Mouse (Mus musculus): ENCODE measurements at regions not wholly inside any gene's neighbourhood (a gene's known extent, or its start where the extent isn't known, plus 50 kb on each side); places are given as distances from the start of the nearest gene placed in this dataset.

DNA sequence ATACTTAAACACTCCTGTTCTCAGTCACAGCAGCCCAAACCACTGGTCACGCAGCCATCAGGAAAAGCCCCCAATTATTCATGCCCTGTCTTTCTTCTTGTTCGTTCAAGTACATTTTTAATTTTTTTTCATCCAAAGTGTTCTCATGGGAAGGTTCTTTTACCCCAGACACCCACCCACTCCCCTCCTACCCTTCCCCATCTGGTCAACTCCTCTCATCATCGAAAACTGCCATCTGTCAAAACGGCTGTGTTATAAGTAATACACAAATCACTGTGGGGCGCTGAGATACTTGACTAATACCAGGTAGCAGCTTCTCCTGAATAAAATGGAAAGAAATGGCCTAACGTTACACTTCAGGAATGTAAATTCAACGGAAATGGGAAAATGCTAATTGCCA is 573.1 kb upstream of the Gm10131 start:
- TF ChIP-seq CTCF (IDR thresholded peaks at IDR 0.05; ENCODE audit: borderline replicate concordance, insufficient read depth, low read depth, low read length) (no peak), POLR2A (IDR thresholded peaks at IDR 0.05; ENCODE audit: borderline replicate concordance, insufficient read depth, low read length) (no peak)
